Mouse (Mus musculus) gastrocnemius, adult 18-20 months (tissue): Measurements from ENCODE around the gene Scimp. TPM values are rescaled to one million over a fixed set of nuclear protein-coding genes. Genes with fewer than 3 reads are reported as not detected.

ENCODE experiments used
- DNase-seq: peaks from one replicate; pipeline ENCODE4 v3.0.0; 2021; ENCODE audit warnings: low spot score
- long read RNA-seq, 2 experiments: library from polyadenylated mRNA; stranded (forward); transcript quantifications; one replicate each; pipeline ENCODE4 v2.0.0; 2021
- total RNA-seq, 2 experiments: library from RNA; stranded (reverse); gene quantifications; 2 replicates each; pipeline ENCODE4 v1.2.3; 2021

The Scimp gene
- not detected for total RNA-seq
- long read RNA-seq, experiment 1, result 0 reads
- long read RNA-seq, experiment 2, result 0 reads

GRCm38 (mm10) chr11:70812365-70812764 is at the start of gene Scimp:
TSS of gene Scimp (minus strand) at chr11:70812586.
- DNase-seq, result no peak

- no peak for DNase-seq
Measured at GRCm38 (mm10) chr11:70860371-70860770, 48.0 kb upstream of the Scimp start.

GRCm38 (mm10) chr11:70846029-70846428 is 33.6 kb upstream of the Scimp start:
- no peak for DNase-seq

- no peak for DNase-seq
Measured at GRCm38 (mm10) chr11:70845457-70845978, 33.1 kb upstream of the Scimp start.

- DNase-seq, result peak; percentile 94
Measured at GRCm38 (mm10) chr11:70844559-70845456, 32.4 kb upstream of the Scimp start, which contains the start of gene Rabep1. TSS of gene Rabep1 (plus strand) at chr11:70844778.

- DNase-seq, result no peak
Measured at GRCm38 (mm10) chr11:70843701-70844551, 31.5 kb upstream of the Scimp start.

GRCm38 (mm10) chr11:70842983-70843382 is 30.6 kb upstream of the Scimp start:
- DNase-seq, result no peak

- DNase-seq, result no peak
Measured at GRCm38 (mm10) chr11:70838610-70839009, 26.2 kb upstream of the Scimp start.

- no peak for DNase-seq
Measured at GRCm38 (mm10) chr11:70837031-70837430, 24.6 kb upstream of the Scimp start.

GRCm38 (mm10) chr11:70835381-70835831 is 23.0 kb upstream of the Scimp start:
- no peak for DNase-seq

- DNase-seq, result no peak
Measured at GRCm38 (mm10) chr11:70833831-70834230, 21.4 kb upstream of the Scimp start.

GRCm38 (mm10) chr11:70833408-70833807 is 21.0 kb upstream of the Scimp start:
- no peak for DNase-seq

- no peak for DNase-seq
Measured at GRCm38 (mm10) chr11:70831201-70831600, 18.8 kb upstream of the Scimp start.

- no peak for DNase-seq
Measured at GRCm38 (mm10) chr11:70828975-70829615, 16.7 kb upstream of the Scimp start.

- no peak for DNase-seq
Measured at GRCm38 (mm10) chr11:70826207-70826606, 13.8 kb upstream of the Scimp start.

GRCm38 (mm10) chr11:70821728-70822591 is 9.6 kb upstream of the Scimp start:
- peak; percentile 85 for DNase-seq

- no peak for DNase-seq
Measured at GRCm38 (mm10) chr11:70820120-70820519, 7.7 kb upstream of the Scimp start.

GRCm38 (mm10) chr11:70816770-70817169 is 4.4 kb upstream of the Scimp start:
- DNase-seq, result no peak

- peak; percentile 63 for DNase-seq
Measured at GRCm38 (mm10) chr11:70815498-70816078, 3.2 kb upstream of the Scimp start.

GRCm38 (mm10) chr11:70815071-70815470 is 2.7 kb upstream of the Scimp start:
- no peak for DNase-seq
